Mouse (Mus musculus): Measurements from ENCODE around the gene Treml4. TPM values are rescaled to one million over a fixed set of nuclear protein-coding genes. Genes with fewer than 3 reads are reported as not detected.

Treml4 gene
- polyA plus RNA-seq, 1 experiment from 2014 or later: 0.59 TPM

DNA sequence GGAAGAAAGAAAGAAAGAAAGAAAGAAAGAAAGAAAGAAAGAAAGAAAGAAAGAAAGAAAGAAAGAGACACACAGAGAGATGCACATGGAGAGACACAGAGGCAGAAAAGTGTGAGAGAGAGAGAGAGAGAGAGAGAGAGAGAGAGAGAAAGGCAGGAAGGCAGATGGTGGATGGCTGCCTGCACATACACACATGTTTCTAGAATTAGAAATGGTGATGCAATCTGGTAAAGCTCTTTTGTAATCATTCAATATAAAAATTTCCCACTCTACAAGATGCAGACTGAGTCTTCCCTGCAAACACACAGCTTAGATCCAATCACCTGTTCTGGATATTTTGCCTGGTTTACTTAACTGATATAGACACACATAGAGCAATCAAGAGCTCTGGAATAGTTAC, 15.1 kb upstream of the Treml4 start:
- Histone ChIP-seq H3K36me3 (ENCODE audit: control insufficient read depth, insufficient read depth, low read length) (no peaks in the 10 kb centered on the region), H3K27me3 (replicated peaks; ENCODE audit: control insufficient read depth, insufficient read depth, low read length) (no peaks in the 10 kb centered on the region), H3K4me3 (ENCODE audit: low read length) (no peak overlapping the region), H3K9me3 (ENCODE audit: control insufficient read depth, low read length) (no peaks in the 10 kb centered on the region), H3K9ac (ENCODE audit: low read depth, low read length) (no peak overlapping the region), H3K4me1 (ENCODE audit: control insufficient read depth, insufficient read depth, low read depth, low read length) (no peaks in the 10 kb centered on the region), H3K4me2 (ENCODE audit: low read length) (no peak overlapping the region), H3K27ac (ENCODE audit: low read depth, low read length) (no peak overlapping the region)
- no peak for ATAC-seq

DNA sequence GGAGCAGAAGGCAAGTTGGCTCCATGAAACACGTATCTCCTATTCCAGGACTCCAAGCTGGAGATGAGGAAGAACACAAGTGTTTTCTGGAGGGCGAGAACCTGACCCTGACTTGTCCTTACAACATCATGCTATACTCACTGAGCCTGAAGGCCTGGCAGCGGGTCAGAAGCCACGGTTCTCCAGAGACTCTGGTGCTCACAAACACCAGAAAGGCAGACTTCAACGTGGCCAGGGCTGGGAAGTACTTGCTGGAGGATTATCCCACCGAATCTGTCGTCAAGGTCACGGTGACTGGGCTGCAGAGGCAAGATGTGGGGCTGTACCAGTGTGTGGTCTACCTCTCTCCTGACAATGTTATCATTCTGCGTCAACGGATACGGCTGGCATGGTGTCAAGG, 14.6 kb upstream of the Treml4 start:
- whole genome bisulfite sequencing: 86% methylated on average over 11 of the region's 11 CpGs

DNA sequence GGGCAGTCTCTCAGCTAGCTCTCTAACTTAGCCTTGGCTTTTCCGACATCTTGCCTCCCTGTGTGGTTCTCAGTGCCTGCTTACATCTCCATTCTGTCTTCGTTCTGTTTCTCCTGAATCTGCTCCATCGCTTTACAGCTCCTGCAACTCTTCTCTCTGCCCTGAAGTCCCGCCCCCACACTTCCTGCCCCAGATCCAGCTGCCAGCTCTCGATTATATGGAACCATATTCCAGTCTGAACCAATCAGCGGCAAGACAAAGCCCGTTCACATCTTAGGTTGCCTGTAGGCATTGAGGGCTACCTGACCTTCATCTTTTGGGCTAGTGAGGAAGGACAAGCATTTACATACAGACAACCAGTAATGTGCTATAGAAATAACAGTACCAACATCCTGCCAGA, 13.5 kb upstream of the Treml4 start:
- Histone ChIP-seq H3K9ac (ENCODE audit: low read depth, low read length) (no peak overlapping the region), H3K4me3 (ENCODE audit: low read length) (no peak overlapping the region), H3K36me3 (ENCODE audit: control insufficient read depth, insufficient read depth, low read length) (no peaks in the 10 kb centered on the region), H3K9me3 (ENCODE audit: control insufficient read depth, low read length) (no peaks in the 10 kb centered on the region), H3K4me1 (ENCODE audit: control insufficient read depth, insufficient read depth, low read depth, low read length) (no peaks in the 10 kb centered on the region), H3K27ac (ENCODE audit: low read depth, low read length) (no peak overlapping the region), H3K4me2 (ENCODE audit: low read length) (no peak overlapping the region), H3K27me3 (replicated peaks; ENCODE audit: control insufficient read depth, insufficient read depth, low read length) (no peaks in the 10 kb centered on the region)
- 92% methylated on average over 7 of the region's 7 CpGs for WGBS
- ATAC-seq: no peak

More for the DNA sequence above, 14.6 kb upstream of the Treml4 start:
- Histone ChIP-seq H3K9ac (ENCODE audit: low read depth, low read length) (no peak overlapping the region), H3K9me3 (ENCODE audit: control insufficient read depth, low read length) (no peaks in the 10 kb centered on the region), H3K4me2 (ENCODE audit: low read length) (no peak overlapping the region), H3K27ac (ENCODE audit: low read depth, low read length) (no peak overlapping the region), H3K36me3 (ENCODE audit: control insufficient read depth, insufficient read depth, low read length) (no peaks in the 10 kb centered on the region), H3K4me1 (ENCODE audit: control insufficient read depth, insufficient read depth, low read depth, low read length) (no peaks in the 10 kb centered on the region), H3K27me3 (replicated peaks; ENCODE audit: control insufficient read depth, insufficient read depth, low read length) (no peaks in the 10 kb centered on the region), H3K4me3 (ENCODE audit: low read length) (no peak overlapping the region)
- ATAC-seq: no peak

DNA sequence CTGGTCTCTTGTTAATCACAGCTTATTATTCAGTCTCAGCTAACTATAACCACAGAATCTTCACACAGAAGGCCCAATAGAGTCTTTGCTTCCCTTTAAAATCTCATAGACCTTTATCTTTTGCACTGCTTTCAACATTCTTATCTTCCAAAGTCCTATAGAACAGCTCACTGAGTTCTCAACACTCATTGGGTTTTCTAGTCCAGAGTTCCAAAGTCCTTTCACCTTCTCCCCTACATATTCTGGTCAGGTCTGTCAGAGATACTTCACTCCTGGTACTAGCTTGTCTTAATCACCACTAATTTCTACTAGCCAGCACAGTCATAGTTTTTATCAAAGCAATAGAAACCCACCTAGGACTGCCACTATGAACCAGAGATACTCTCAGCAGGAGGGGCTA, 7.5 kb upstream of the Treml4 start:
- H3K4me1 ChIP-seq (ENCODE audit: control insufficient read depth, insufficient read depth, low read depth, low read length): no peaks in the 10 kb centered on the region
- peaks cover 10% of the 10 kb centered on the region for H3K9me3 ChIP-seq (ENCODE audit: control insufficient read depth, low read length)
- H3K27me3 ChIP-seq (replicated peaks; ENCODE audit: control insufficient read depth, insufficient read depth, low read length): no peaks in the 10 kb centered on the region
- H3K36me3 ChIP-seq (ENCODE audit: control insufficient read depth, insufficient read depth, low read length): no peaks in the 10 kb centered on the region
- no peak overlapping the region for H3K9ac ChIP-seq (ENCODE audit: low read depth, low read length)
- H3K4me2 ChIP-seq (ENCODE audit: low read length): no peak overlapping the region
- no peak overlapping the region for H3K27ac ChIP-seq (ENCODE audit: low read depth, low read length)
- H3K4me3 ChIP-seq (ENCODE audit: low read length): no peak overlapping the region
- ATAC-seq: no peak

DNA sequence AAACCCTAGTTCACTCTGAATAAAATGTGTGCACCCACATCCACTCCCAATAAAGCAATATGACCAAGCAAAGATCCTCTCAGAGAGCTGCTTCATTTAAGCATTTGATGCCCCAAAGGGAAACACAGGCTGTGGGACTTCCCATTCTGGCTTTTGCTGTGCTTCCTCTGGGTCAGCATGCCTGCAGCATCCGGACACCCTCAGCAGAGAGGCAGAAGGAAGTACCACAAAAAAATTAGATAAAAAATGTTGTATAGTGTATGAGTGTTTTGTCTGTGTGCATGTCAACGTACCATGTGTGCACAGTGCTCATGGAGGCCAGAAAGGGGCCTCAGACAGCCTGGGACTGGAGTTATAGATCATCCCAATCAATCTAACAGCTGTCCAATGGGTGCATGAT, 2.2 kb upstream of the Treml4 start:
- Histone ChIP-seq H3K36me3 (ENCODE audit: control insufficient read depth, insufficient read depth, low read length) (no peaks in the 10 kb centered on the region), H3K4me3 (ENCODE audit: low read length) (no peak overlapping the region), H3K9ac (ENCODE audit: low read depth, low read length) (no peak overlapping the region), H3K4me1 (ENCODE audit: control insufficient read depth, insufficient read depth, low read depth, low read length) (no peaks in the 10 kb centered on the region), H3K27me3 (replicated peaks; ENCODE audit: control insufficient read depth, insufficient read depth, low read length) (no peaks in the 10 kb centered on the region), H3K4me2 (ENCODE audit: low read length) (no peak overlapping the region), H3K27ac (ENCODE audit: low read depth, low read length) (no peak overlapping the region), H3K9me3 (ENCODE audit: control insufficient read depth, low read length) (peaks cover 10% of the 10 kb centered on the region)
- WGBS: 87% methylated on average over 2 of the region's 2 CpGs
- ATAC-seq: no peak

DNA sequence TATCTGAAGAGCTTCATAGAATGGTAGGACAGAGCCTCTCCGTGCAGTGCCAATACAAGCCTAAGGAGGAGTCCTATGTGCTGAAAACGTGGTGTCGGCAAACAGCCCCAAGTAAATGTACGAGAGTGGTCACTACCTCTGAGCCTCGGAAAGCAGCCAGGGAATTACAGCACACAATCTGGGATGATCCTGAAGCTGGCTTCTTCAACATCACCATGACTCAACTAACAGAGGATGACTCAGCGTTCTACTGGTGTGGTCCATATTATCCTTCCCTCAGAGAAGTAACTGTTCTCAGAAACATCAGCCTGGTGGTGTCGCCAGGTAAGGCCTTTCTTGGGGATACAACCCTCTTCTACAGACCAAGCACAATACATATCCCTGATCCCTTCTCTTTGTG, 567 bp downstream of the Treml4 start:
- no peak overlapping the region for H3K4me2 ChIP-seq (ENCODE audit: low read length)
- H3K27me3 ChIP-seq (replicated peaks; ENCODE audit: control insufficient read depth, insufficient read depth, low read length): no peaks in the 10 kb centered on the region
- H3K27ac ChIP-seq (ENCODE audit: low read depth, low read length): no peak overlapping the region
- WGBS: 92% methylated on average over 7 of the region's 7 CpGs
- H3K36me3 ChIP-seq (ENCODE audit: control insufficient read depth, insufficient read depth, low read length): no peaks in the 10 kb centered on the region
- no peak for ATAC-seq
- peaks cover 3% of the 10 kb centered on the region for H3K9me3 ChIP-seq (ENCODE audit: control insufficient read depth, low read length)
- no peaks in the 10 kb centered on the region for H3K4me1 ChIP-seq (ENCODE audit: control insufficient read depth, insufficient read depth, low read depth, low read length)
- no peak overlapping the region for H3K9ac ChIP-seq (ENCODE audit: low read depth, low read length)
- no peak overlapping the region for H3K4me3 ChIP-seq (ENCODE audit: low read length)

DNA sequence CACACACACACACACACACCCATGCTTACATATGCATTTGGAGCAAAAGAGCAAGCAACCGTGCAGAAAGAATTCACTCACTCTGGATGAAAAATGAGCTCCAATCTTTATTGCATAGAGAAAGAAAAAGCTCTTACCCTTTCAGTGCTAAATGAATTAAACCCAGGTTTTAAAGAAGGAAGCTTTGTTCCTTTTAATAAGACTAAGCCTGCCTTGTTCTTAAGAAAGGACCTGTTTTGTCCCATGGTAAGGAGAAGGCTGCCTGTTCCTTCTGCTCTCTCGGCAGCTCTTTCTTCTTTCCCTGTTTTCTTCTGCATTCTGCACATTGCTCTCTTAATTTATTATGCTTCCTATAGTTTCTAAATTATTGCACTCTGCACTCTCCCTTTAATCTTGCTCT, 2.0 kb downstream of the Treml4 start:
- 17% methylated on average over 2 of the region's 2 CpGs for WGBS
- Histone ChIP-seq H3K4me1 (ENCODE audit: control insufficient read depth, insufficient read depth, low read depth, low read length) (no peaks in the 10 kb centered on the region), H3K36me3 (ENCODE audit: control insufficient read depth, insufficient read depth, low read length) (no peaks in the 10 kb centered on the region), H3K4me3 (ENCODE audit: low read length) (no peak overlapping the region), H3K27ac (ENCODE audit: low read depth, low read length) (no peak overlapping the region), H3K9me3 (ENCODE audit: control insufficient read depth, low read length) (no peaks in the 10 kb centered on the region), H3K9ac (ENCODE audit: low read depth, low read length) (no peak overlapping the region), H3K4me2 (ENCODE audit: low read length) (no peak overlapping the region), H3K27me3 (replicated peaks; ENCODE audit: control insufficient read depth, insufficient read depth, low read length) (no peaks in the 10 kb centered on the region)
- ATAC-seq: no peak

DNA sequence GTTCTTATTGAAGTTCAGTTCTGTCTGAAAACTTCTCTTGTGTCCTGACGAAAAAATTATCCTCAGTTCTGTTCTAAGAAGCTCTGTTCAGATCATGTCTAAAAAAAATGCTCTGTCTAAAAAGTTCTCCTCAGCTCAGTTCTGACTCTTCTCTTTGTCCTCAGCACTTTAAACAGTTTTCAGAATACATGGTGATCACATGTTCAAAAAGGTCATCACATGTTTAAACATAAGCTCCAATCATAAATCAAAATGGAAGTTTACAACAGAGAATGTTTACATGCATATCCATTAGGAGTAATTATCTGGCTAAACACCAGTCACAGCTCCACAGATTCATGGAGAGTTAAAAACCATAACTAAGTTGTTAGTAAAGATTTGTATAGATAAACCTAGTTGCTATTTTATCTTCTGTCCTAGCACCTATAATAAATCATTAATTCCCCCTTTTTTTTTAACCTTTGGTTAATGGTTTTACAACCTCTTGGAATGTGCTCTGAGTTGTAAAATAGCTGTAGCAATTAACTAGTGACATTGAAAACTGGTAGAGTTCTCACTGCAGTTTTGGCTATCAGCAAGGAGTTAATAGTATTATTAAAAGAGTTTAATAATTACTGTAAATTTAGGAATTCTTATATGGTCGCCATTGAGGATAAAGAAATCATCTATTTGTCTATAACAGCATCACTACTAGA, 2.7 kb downstream of the Treml4 start:
- H3K9me3 ChIP-seq (ENCODE audit: control insufficient read depth, low read length): no peaks in the 10 kb centered on the region
- no peaks in the 10 kb centered on the region for H3K4me1 ChIP-seq (ENCODE audit: control insufficient read depth, insufficient read depth, low read depth, low read length)
- no peak overlapping the region for H3K27ac ChIP-seq (ENCODE audit: low read depth, low read length)
- 45% methylated on average over 2 of the region's 2 CpGs for WGBS
- no peak overlapping the region for H3K9ac ChIP-seq (ENCODE audit: low read depth, low read length)
- H3K4me2 ChIP-seq (ENCODE audit: low read length): no peak overlapping the region
- no peaks in the 10 kb centered on the region for H3K27me3 ChIP-seq (replicated peaks; ENCODE audit: control insufficient read depth, insufficient read depth, low read length)
- no peaks in the 10 kb centered on the region for H3K36me3 ChIP-seq (ENCODE audit: control insufficient read depth, insufficient read depth, low read length)
- H3K4me3 ChIP-seq (ENCODE audit: low read length): no peak overlapping the region
- no peak for ATAC-seq

DNA sequence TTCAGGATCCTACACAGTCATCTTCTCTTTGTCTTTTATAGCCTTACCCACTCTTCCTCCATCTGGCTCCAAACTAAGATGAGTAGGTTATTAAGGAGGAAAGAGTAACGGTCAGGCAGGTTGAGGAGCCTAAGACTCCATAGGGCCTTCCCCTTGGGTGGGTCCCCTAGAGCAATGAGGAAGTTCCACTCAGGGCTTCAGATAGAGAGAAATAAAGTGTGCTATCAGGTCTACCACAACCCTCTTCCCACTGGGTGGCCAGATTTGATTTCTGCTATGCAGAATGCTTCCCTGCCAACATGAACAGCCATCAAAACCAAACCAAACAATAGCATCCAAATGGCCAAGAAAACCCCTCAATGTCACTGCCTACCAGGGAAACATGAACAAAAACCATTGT, 3.5 kb downstream of the Treml4 start:
- Histone ChIP-seq H3K27me3 (replicated peaks; ENCODE audit: control insufficient read depth, insufficient read depth, low read length) (no peaks in the 10 kb centered on the region), H3K9me3 (ENCODE audit: control insufficient read depth, low read length) (no peaks in the 10 kb centered on the region), H3K9ac (ENCODE audit: low read depth, low read length) (no peak overlapping the region), H3K4me2 (ENCODE audit: low read length) (no peak overlapping the region), H3K27ac (ENCODE audit: low read depth, low read length) (no peak overlapping the region), H3K4me1 (ENCODE audit: control insufficient read depth, insufficient read depth, low read depth, low read length) (no peaks in the 10 kb centered on the region), H3K4me3 (ENCODE audit: low read length) (no peak overlapping the region), H3K36me3 (ENCODE audit: control insufficient read depth, insufficient read depth, low read length) (no peaks in the 10 kb centered on the region)
- ATAC-seq: no peak
- WGBS: 89% methylated on average over 1 of the region's 1 CpGs

DNA sequence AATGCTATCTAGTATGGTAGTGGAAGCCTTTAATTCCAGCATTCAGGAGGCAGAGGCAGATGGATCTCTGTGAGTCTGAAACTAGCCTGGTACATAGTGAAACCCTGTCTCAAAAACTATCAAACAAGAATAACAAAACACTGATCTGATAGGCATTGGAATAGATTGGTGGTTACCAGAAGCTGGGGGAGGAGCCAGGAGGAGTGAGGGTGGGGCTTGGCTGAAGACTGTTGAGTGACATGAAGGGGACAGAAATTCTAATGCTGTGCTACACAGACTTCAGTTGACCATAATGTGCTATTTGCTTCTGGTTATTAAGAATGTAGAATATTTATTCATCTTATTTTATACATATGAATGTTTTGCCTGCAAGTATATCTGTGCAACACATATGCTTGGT, 4.2 kb downstream of the Treml4 start:
- no peaks in the 10 kb centered on the region for H3K36me3 ChIP-seq (ENCODE audit: control insufficient read depth, insufficient read depth, low read length)
- no peak for ATAC-seq
- H3K9me3 ChIP-seq (ENCODE audit: control insufficient read depth, low read length): no peaks in the 10 kb centered on the region
- H3K4me3 ChIP-seq (ENCODE audit: low read length): no peak overlapping the region
- no peak overlapping the region for H3K4me2 ChIP-seq (ENCODE audit: low read length)
- no peak overlapping the region for H3K9ac ChIP-seq (ENCODE audit: low read depth, low read length)
- H3K27ac ChIP-seq (ENCODE audit: low read depth, low read length): no peak overlapping the region
- H3K27me3 ChIP-seq (replicated peaks; ENCODE audit: control insufficient read depth, insufficient read depth, low read length): no peaks in the 10 kb centered on the region
- H3K4me1 ChIP-seq (ENCODE audit: control insufficient read depth, insufficient read depth, low read depth, low read length): no peaks in the 10 kb centered on the region
